Mouse (Mus musculus): ENCODE measurements at regions not wholly inside any gene's neighbourhood (a gene's known extent, or its start where the extent isn't known, plus 50 kb on each side); places are given as distances from the start of the nearest gene placed in this dataset.

DNA sequence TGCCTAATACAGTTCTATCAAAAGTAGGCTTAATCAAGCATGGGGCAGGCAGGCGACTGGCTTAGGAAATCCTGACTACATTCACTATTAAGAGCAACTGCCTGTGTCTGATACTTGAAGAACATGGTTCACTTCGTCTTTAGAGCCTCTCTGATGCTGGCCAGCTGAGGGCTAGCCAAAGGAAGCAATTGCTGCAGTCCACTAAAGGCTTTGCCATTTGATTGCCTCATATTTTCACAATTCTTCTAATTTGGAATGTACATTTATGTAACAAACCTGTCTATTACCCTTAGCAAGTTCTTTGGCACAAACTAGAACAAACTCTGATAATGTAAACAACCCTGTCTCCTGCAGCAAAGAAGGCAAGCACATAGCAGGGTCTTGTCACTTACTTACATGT is 505.2 kb downstream of the Nfib start:
- TF ChIP-seq POLR2A (IDR thresholded peaks at IDR 0.05; ENCODE audit: control insufficient read depth in 1 of 2, insufficient read depth in 1 of 2, low read depth in 1 of 2, low read length in 2 of 2, poor library complexity in 1 of 2) (no peak), USF1 (IDR thresholded peaks at IDR 0.05; ENCODE audit: low read depth, low read length) (no peak), TCF12 (IDR thresholded peaks at IDR 0.05; ENCODE audit: low read depth, low read length) (no peak), CTCF (IDR thresholded peaks at IDR 0.05 in 2 of 3, conservative IDR thresholded peaks at IDR 0.05 in 1 of 3; ENCODE audit: control insufficient read depth in 1 of 3, insufficient read depth in 1 of 3, low read depth in 2 of 3, low read length in 3 of 3, poor library complexity in 1 of 3, severe bottlenecking in 1 of 3) (no peak), TAL1 (IDR thresholded peaks at IDR 0.05; ENCODE audit: low read length) (no peak), EP300 (IDR thresholded peaks at IDR 0.05; ENCODE audit: low read depth in 1 of 2, low read length in 2 of 2) (no peak), MAZ (IDR thresholded peaks at IDR 0.05; ENCODE audit: low read depth, low read length) (no peak), JUND (IDR thresholded peaks at IDR 0.05; ENCODE audit: low read depth, low read length) (no peak), ETS1 (IDR thresholded peaks at IDR 0.05; ENCODE audit: low read depth, low read length) (no peak), ZNF384 (IDR thresholded peaks at IDR 0.05; ENCODE audit: low read depth, low read length) (no peak)

Measured in MEL (cell line).